Mouse (Mus musculus) heart, postnatal 0 days (tissue): ENCODE measurements around the gene Sars2.

ENCODE experiments used
- CTCF ChIP-seq: IDR thresholded peaks from 2 replicates; pipeline ENCODE4 v1.5.1; 2016; ENCODE audit warnings: antibody characterized with exemption, control low read depth, low read depth
- EP300 ChIP-seq: IDR thresholded peaks from 2 replicates; pipeline ENCODE4 v1.6.1; 2016; ENCODE audit warnings: antibody characterized with exemption, low read depth

DNA sequence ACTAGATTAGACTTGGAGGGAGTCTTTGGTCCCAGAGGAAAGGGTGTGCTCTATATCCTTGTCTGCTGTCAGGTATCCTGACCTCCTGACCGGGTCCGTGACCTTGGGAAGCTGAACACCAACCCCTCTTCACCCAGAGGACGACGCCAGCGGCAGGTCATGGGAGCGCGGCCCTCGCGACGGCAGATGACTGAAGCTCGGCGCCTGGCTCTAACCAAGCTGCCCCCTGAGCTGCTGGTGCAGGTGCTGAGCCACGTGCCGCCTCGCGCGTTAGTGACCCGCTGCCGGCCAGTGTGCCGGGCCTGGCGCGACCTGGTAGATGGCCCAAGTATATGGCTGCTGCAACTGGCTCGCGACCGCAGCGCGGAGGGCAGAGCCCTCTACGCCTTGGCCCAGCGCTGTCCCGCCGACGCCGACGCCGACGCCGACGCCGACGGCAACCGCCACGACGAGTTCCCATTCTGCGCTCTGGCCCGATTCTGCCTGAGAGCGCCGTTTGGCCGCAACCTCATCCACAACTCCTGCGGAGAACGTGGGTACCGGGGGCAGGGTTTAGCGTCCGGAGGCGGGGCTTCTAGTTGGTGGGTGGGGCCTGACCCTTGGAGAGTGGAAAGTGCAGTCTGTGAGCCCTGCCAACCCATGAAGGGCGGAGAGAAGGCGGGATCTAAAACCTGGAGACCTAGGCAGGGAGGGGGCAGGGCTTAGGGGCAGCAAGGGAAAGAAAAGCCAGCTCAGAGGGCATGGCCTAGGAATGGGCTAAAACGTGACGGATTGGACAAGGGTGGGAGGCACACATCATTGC lies 9.2 kb upstream of the Sars2 start:
- TF ChIP-seq CTCF = no peak
- no peak for TF ChIP-seq EP300
